Mouse (Mus musculus) cortical plate, adult 2 months (tissue): ENCODE measurements around the gene Ankrd22. TPM values are rescaled to one million over a fixed set of nuclear protein-coding genes. Genes with fewer than 3 reads are reported as not detected.

Source experiments
- H3K27ac ChIP-seq: fragments of 200-500 bp; 2 replicates; pipeline ENCODE4 v1.5.1; 2012; ENCODE audit warnings: low read length, control low read depth, inconsistent platforms; ENCODE audit not compliant: insufficient read depth
- H3K4me1 ChIP-seq: fragments of 200-500 bp; 2 replicates; pipeline ENCODE4 v1.6.1; 2011; ENCODE audit warnings: low read length; ENCODE audit not compliant: control insufficient read depth, insufficient read depth
- H3K4me3 ChIP-seq: fragments of 200-500 bp; 2 replicates; pipeline ENCODE4 v1.5.1; 2011; ENCODE audit warnings: mild to moderate bottlenecking, low read length, control low read depth; ENCODE audit not compliant: insufficient read depth
- CTCF ChIP-seq: fragments of 200-500 bp; IDR thresholded peaks from 2 replicates; pipeline ENCODE4 v1.5.1; 2011; ENCODE audit warnings: mild to moderate bottlenecking, control low read depth, low read length; ENCODE audit not compliant: insufficient read depth; ENCODE audit errors: extremely low read depth
- POLR2A ChIP-seq: fragments of 200-500 bp; IDR thresholded peaks from 2 replicates; pipeline ENCODE4 v1.6.1; 2011; ENCODE audit warnings: mild to moderate bottlenecking, low read length, control low read depth; ENCODE audit not compliant: insufficient read depth; ENCODE audit errors: extremely low read depth
- polyA plus RNA-seq: library from polyadenylated mRNA; depleted of rRNA; stranded (reverse); fragments of >200 nt; gene quantifications from 2 replicates; pipeline ENCODE4 v1.2.3, GENCODE M21; 2012

Ankrd22 gene
- polyA plus RNA-seq, 1 experiment: 0.04 TPM

GRCm38 (mm10) chr19:34186845-34187244 lies 21.0 kb upstream of the Ankrd22 start:
- Histone ChIP-seq H3K27ac (no peak overlapping the region), H3K4me1 (peaks cover 3% of the 10 kb centered on the region; the same call in 1 of the 2 replicates), H3K4me3 (no peak overlapping the region)
- TF ChIP-seq POLR2A (no peak), CTCF (no peak)

DNA sequence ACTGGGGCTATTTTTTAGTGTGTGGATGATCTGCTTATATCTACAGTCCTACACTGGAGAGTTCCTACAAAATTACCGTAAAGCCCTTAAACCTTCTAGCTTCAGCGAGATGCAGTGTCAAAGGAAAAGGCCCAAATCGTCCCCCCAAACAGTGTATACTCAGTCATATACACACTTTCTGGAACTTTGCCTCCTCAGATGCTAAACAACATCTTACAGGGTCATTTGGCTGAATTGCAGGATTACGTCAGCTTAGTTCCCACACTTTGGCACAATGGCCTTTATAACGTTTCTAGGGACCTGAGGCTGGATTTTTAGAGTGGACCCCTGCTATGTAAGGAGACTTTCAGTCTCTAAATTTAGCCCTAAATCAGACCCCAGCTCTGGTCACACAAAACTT lies 16.6 kb upstream of the Ankrd22 start:
- TF ChIP-seq CTCF: no peak
- no peak for TF ChIP-seq POLR2A
- H3K4me3 ChIP-seq: no peak overlapping the region
- H3K4me1 ChIP-seq: no peaks in the 10 kb centered on the region
- H3K27ac ChIP-seq: no peak overlapping the region

GRCm38 (mm10) chr19:34181234-34181633 lies 15.4 kb upstream of the Ankrd22 start:
- Histone ChIP-seq H3K4me1 (no peaks in the 10 kb centered on the region), H3K4me3 (no peak overlapping the region), H3K27ac (no peak overlapping the region)
- TF ChIP-seq CTCF (no peak), POLR2A (no peak)

- Histone ChIP-seq H3K4me3 (no peak overlapping the region), H3K27ac (no peak overlapping the region), H3K4me1 (no peaks in the 10 kb centered on the region)
- TF ChIP-seq CTCF: no peak
- no peak for TF ChIP-seq POLR2A
These were observed 14.5 kb upstream of the Ankrd22 start for GRCm38 (mm10) chr19:34180316-34180715.

DNA sequence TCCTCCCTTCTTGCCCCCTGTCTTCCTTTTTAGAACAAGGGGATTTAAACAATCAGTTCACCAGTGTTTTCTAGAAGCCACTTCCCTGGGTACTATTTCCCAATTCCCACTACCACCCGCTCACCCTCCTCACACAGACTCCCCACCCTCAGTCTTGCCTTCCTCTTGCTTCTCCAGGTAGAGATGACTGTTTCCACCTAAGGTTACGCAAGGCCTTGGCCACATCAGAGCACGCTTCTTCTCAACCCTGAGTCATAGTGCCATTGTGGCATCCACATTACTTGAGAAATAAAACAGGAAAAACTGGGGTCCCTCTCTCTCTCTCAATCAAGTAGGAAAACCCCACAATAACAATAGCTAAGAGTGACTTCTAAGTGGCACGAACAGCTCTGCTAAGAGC lies 13.3 kb upstream of the Ankrd22 start:
- Histone ChIP-seq H3K4me3 (no peak overlapping the region), H3K4me1 (no peaks in the 10 kb centered on the region), H3K27ac (no peak overlapping the region)
- TF ChIP-seq POLR2A (no peak), CTCF (no peak)

DNA sequence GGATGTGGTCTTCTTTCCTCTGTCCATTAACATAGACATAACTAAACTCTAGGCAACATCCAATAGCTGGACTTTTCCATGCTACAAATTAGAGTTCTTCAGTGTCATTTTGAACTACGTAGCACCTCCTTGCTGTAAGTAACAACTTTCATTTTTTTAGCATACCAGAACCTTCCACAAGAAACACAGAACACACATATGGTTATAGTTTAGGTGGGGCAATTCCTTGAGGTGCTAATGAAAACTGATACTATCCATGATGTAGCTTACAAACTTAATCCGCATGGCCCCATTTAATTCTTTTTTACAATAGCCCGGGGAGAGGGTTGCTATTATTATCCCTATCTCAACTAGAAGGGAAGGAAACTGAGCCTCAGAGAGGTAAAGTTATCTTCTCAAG lies 8.2 kb upstream of the Ankrd22 start:
- Histone ChIP-seq H3K4me1 (no peaks in the 10 kb centered on the region), H3K27ac (no peak overlapping the region), H3K4me3 (no peak overlapping the region)
- no peak for TF ChIP-seq CTCF
- no peak for TF ChIP-seq POLR2A

DNA sequence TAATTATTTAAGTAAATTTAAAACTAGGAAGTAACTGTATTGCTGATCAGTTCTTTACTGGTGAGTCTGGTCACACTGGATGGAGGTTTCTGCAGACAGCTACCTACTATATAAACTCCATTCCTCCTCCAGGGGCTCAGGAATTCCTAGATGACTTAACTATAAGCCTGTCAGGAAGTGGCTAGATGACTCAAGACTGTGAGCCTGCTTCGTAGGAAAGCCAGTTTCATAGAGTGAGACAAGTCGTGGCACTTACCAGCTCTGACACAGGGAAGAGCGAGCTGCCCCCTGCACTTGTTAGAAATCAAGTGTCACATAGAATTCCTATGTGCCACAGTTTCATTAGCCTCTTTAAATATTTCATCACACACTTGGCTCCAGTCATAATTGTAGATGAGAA lies 5.3 kb upstream of the Ankrd22 start:
- TF ChIP-seq POLR2A (no peak), CTCF (no peak)
- H3K4me1 ChIP-seq: no peaks in the 10 kb centered on the region
- H3K27ac ChIP-seq: no peak overlapping the region
- no peak overlapping the region for H3K4me3 ChIP-seq

DNA sequence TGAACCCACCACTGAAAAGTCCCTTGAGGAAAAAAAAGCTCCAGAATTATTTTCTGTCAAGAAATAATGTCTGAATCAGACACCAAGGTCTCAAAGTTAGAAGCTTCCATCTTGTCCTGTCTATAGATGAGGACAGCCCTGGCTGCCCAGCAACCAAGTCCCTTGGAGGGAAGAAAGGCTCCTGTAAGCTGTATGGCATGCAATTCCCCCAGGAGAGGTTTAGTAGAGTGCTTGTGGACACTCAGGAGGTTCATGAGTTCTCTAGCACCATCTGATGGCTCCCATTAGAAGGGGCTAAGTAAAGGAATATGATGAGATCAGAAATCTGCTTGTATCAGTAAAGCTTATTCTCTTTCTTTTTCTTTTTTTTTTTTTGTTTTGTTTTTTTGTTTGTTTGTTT lies 3.3 kb upstream of the Ankrd22 start:
- TF ChIP-seq POLR2A (no peak), CTCF (no peak)
- Histone ChIP-seq H3K27ac (no peak overlapping the region), H3K4me1 (no peaks in the 10 kb centered on the region), H3K4me3 (no peak overlapping the region)

- Histone ChIP-seq H3K27ac (no peak overlapping the region), H3K4me1 (no peaks in the 10 kb centered on the region), H3K4me3 (no peak overlapping the region)
- no peak for TF ChIP-seq CTCF
- no peak for TF ChIP-seq POLR2A
These were observed 2.2 kb upstream of the Ankrd22 start for GRCm38 (mm10) chr19:34167896-34168661.

DNA sequence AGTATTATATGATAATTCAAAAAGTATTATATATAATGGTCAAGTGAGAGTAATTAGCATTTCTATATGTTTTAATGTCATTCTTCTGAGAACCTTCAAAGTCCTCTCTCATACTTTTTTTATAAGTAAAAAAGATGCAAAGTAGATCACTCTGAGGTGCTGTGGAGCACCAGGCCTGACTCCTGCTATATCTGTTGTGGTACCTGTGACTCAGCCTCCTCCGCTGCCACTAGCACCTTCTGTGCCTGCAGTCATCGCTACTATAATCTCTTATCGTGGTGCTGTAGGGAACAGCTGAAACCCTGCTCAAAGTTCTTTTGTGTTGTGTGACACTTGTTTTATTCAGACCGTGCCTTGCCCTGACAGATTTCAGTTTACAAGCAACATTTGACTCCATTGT lies 533 bp upstream of the Ankrd22 start:
- TF ChIP-seq POLR2A (no peak), CTCF (no peak)
- Histone ChIP-seq H3K4me1 (no peaks in the 10 kb centered on the region), H3K27ac (no peak overlapping the region), H3K4me3 (no peak overlapping the region)
